Mouse (Mus musculus) MEL (cell line): ENCODE measurements around the gene Cic. TPM values are rescaled to one million over a fixed set of nuclear protein-coding genes. Genes with fewer than 3 reads are reported as not detected.

Source experiments
- DNase-seq: peaks from one replicate; pipeline ENCODE4 v3.0.0; 2011; ENCODE audit warnings: low read depth, low spot score
- H3K27ac ChIP-seq: 2 replicates; pipeline ENCODE4 v1.5.1; 2012; ENCODE audit warnings: low read depth, mild to moderate bottlenecking, control low read depth, low read length, moderate library complexity; ENCODE audit not compliant: control insufficient read depth
- H3K27me3 ChIP-seq, 2 experiments: fragments of 150-350 bp in 1 of 2; sonication (generic) in 1 of 2; 2 replicates each; pipeline ENCODE4 v1.6.1; 2012; ENCODE audit warnings: low read length in 2 of 2, mild to moderate bottlenecking in 2 of 2, improper control_type of control experiment in 1 of 2, moderate library complexity in 1 of 2; ENCODE audit not compliant: insufficient read depth in 2 of 2, control insufficient read depth in 1 of 2
- H3K36me3 ChIP-seq, 2 experiments: 2 replicates each; pipeline ENCODE4 v1.6.1; 2012 to 2014; ENCODE audit warnings: low read length in 2 of 2, improper control_type of control experiment in 1 of 2, inconsistent platforms in 1 of 2, mild to moderate bottlenecking in 1 of 2; ENCODE audit not compliant: insufficient read depth in 2 of 2, control insufficient read depth in 1 of 2
- H3K4me1 ChIP-seq, 2 experiments: fragments of 150-350 bp in 1 of 2; sonication (generic) in 1 of 2; 2 replicates each; pipeline ENCODE4 v1.6.1; 2012; ENCODE audit warnings: low read length in 2 of 2, improper control_type of control experiment in 1 of 2, mild to moderate bottlenecking in 1 of 2; ENCODE audit not compliant: insufficient read depth in 2 of 2, control insufficient read depth in 1 of 2
- H3K4me3 ChIP-seq, 2 experiments: fragments of 150-350 bp in 1 of 2; sonication (generic) in 1 of 2; 2 replicates each; pipeline ENCODE4 v1.5.1; 2012; ENCODE audit warnings: low read depth in 2 of 2, low read length in 2 of 2, mild to moderate bottlenecking in 2 of 2, moderate library complexity in 2 of 2, control low read depth in 1 of 2, improper control_type of control experiment in 1 of 2; ENCODE audit not compliant: control insufficient read depth in 1 of 2, insufficient read depth in 1 of 2
- H3K79me2 ChIP-seq: 2 replicates; pipeline ENCODE4 v1.6.1; 2012; ENCODE audit warnings: mild to moderate bottlenecking, low read length, moderate library complexity; ENCODE audit not compliant: control insufficient read depth, poor library complexity, insufficient read depth
- H3K9ac ChIP-seq: 2 replicates; pipeline ENCODE4 v1.6.1; 2012; ENCODE audit warnings: low read depth, mild to moderate bottlenecking, control low read depth, low read length, moderate library complexity; ENCODE audit not compliant: control insufficient read depth, poor library complexity, severe bottlenecking
- H3K9me3 ChIP-seq: fragments of 150-350 bp; sonication (generic); replicated peaks from 2 replicates; pipeline ENCODE4 v1.6.1; 2012; ENCODE audit warnings: mild to moderate bottlenecking, low read length, improper control_type of control experiment, moderate library complexity; ENCODE audit not compliant: insufficient read depth
- BHLHE40 ChIP-seq: IDR thresholded peaks from 2 replicates; pipeline ENCODE4 v1.6.1; 2012; ENCODE audit warnings: low read depth, mild to moderate bottlenecking, inconsistent platforms, low read length, improper control_type of control experiment, borderline replicate concordance
- CHD1 ChIP-seq: IDR thresholded peaks from 2 replicates; pipeline ENCODE4 v1.6.1; 2012; ENCODE audit warnings: low read depth, mild to moderate bottlenecking, inconsistent platforms, low read length, improper control_type of control experiment
- E2F4 ChIP-seq: IDR thresholded peaks from 2 replicates; pipeline ENCODE4 v1.6.1; 2011; ENCODE audit warnings: low read depth, low read length, improper control_type of control experiment, borderline replicate concordance
- ETS1 ChIP-seq: IDR thresholded peaks from 2 replicates; pipeline ENCODE4 v1.6.1; 2012; ENCODE audit warnings: low read depth, mild to moderate bottlenecking, inconsistent platforms, low read length, improper control_type of control experiment, moderate library complexity
- GABPA ChIP-seq: IDR thresholded peaks from 2 replicates; pipeline ENCODE4 v1.6.1; 2012; ENCODE audit warnings: low read depth, mild to moderate bottlenecking, inconsistent platforms, low read length, improper control_type of control experiment, moderate library complexity
- GATA1 ChIP-seq: IDR thresholded peaks from 2 replicates; pipeline ENCODE4 v1.6.1; 2011; ENCODE audit warnings: low read depth, low read length, improper control_type of control experiment
- HCFC1 ChIP-seq: IDR thresholded peaks from 2 replicates; pipeline ENCODE4 v1.6.1; 2012; ENCODE audit warnings: low read depth, mild to moderate bottlenecking, inconsistent platforms, low read length, improper control_type of control experiment, moderate library complexity
- KAT2A ChIP-seq: conservative IDR thresholded peaks from 2 replicates; pipeline ENCODE4 v1.6.1; 2012; ENCODE audit warnings: low read depth, low read length, improper control_type of control experiment, inconsistent platforms
- MEF2A ChIP-seq: IDR thresholded peaks from 2 replicates; pipeline ENCODE4 v1.6.1; 2014; ENCODE audit warnings: low read depth, mild to moderate bottlenecking, inconsistent platforms, low read length, improper control_type of control experiment; ENCODE audit not compliant: poor library complexity, insufficient replicate concordance, severe bottlenecking; ENCODE audit errors: extremely low read depth
- MYB ChIP-seq: IDR thresholded peaks from 2 replicates; pipeline ENCODE4 v1.6.1; 2011; ENCODE audit warnings: mild to moderate bottlenecking, low read depth, low read length, improper control_type of control experiment
- NELFE ChIP-seq: IDR thresholded peaks from 2 replicates; pipeline ENCODE4 v1.6.1; 2011; ENCODE audit warnings: low read depth, low read length, improper control_type of control experiment
- NRF1 ChIP-seq: IDR thresholded peaks from 2 replicates; pipeline ENCODE4 v1.6.1; 2014; ENCODE audit warnings: low read depth, mild to moderate bottlenecking, inconsistent platforms, low read length, improper control_type of control experiment, moderate library complexity; ENCODE audit not compliant: poor library complexity, insufficient read depth, severe bottlenecking
- POLR2A ChIP-seq, 2 experiments: IDR thresholded peaks; 2 replicates each; pipeline ENCODE4 v1.6.1; 2011 to 2012; ENCODE audit warnings: low read length in 2 of 2, mild to moderate bottlenecking in 2 of 2, control low read depth in 1 of 2, improper control_type of control experiment in 1 of 2, low read depth in 1 of 2, moderate library complexity in 1 of 2; ENCODE audit not compliant: control insufficient read depth in 1 of 2, insufficient read depth in 1 of 2, poor library complexity in 1 of 2
- POLR2AphosphoS5 ChIP-seq: IDR thresholded peaks from 2 replicates; pipeline ENCODE4 v1.6.1; 2012; ENCODE audit warnings: low read depth, borderline replicate concordance, mild to moderate bottlenecking, inconsistent platforms, low read length, moderate library complexity, mixed read lengths
- RAD21 ChIP-seq: IDR thresholded peaks from 2 replicates; pipeline ENCODE4 v1.6.1; 2011; ENCODE audit warnings: mild to moderate bottlenecking, low read depth, low read length, improper control_type of control experiment
- RCOR1 ChIP-seq: IDR thresholded peaks from 2 replicates; pipeline ENCODE4 v1.6.1; 2012; ENCODE audit warnings: low read depth, mild to moderate bottlenecking, inconsistent platforms, low read length, improper control_type of control experiment
- SIN3A ChIP-seq: IDR thresholded peaks from 2 replicates; pipeline ENCODE4 v1.6.1; 2012; ENCODE audit warnings: low read length, improper control_type of control experiment, inconsistent platforms
- SMC3 ChIP-seq: IDR thresholded peaks from 2 replicates; pipeline ENCODE4 v1.6.1; 2011; ENCODE audit warnings: low read depth, low read length, improper control_type of control experiment
- TBP ChIP-seq: IDR thresholded peaks from 2 replicates; pipeline ENCODE4 v1.8.0; 2011; ENCODE audit warnings: low read depth, low read length, improper control_type of control experiment
- ZNF384 ChIP-seq: IDR thresholded peaks from 2 replicates; pipeline ENCODE4 v1.6.1; 2012; ENCODE audit warnings: low read depth, mild to moderate bottlenecking, inconsistent platforms, low read length, improper control_type of control experiment
- polyA plus RNA-seq, 2 experiments: library from polyadenylated mRNA; stranded (reverse) in 1 of 2; unstranded in 1 of 2; fragments of >175 nt in 1 of 2; fragments of >200 nt in 1 of 2; gene quantifications; 2 replicates each; pipeline versions ENCODE4 v1.2.1 to v1.2.4; 2012; ENCODE audit warnings: low replicate concordance in 2 of 2, low read depth in 1 of 2; ENCODE audit not compliant: insufficient read length in 2 of 2, insufficient read depth in 1 of 2, missing spikeins in 1 of 2
- total RNA-seq: library from RNA; depleted of rRNA; stranded (reverse); fragments of 300-350 nt; gene quantifications from 2 replicates; pipeline ENCODE4 v1.2.3, GENCODE M21; 2012

Cic gene
- total and polyA plus RNA-seq, 3 experiments: 56.6 to 157 (median 157) TPM

DNA sequence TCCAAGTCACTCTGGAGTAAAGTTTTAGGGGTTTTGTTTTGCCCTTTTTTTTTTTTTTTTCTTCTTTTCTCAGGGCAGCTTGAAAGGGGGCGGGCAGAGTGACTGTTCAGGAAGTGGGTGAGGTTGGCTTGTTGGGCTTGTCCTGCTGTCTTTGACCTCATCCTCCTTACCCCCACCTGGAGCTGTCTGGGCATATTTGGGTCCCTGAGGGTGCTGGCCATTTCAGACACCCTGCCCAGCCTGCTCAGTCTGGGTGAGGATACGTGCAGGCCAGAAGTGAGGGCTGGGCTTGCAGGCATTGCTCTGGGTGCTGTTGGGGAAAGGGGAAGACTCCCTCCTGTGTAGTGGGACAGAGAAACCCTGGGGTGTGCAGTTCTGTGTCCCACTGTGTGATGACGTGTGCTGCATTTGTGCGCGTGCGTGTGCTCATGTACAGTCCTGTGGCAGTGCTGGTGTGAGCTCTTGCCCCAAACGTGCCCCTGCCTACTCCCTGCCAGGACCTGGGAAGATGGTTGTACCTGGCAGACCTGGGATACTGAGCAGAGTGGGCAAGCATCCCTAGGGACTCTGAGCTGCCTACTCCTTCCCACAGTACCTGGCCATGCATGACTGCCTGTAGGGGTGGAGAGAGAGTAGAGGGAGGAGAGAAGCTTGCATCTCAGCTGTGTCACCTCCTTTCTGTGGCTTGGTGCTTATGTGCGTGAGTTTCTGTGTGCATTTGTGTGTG, 2.2 kb downstream of the Cic start (continued):
- no peak for TF ChIP-seq E2F4
- no peak for TF ChIP-seq KAT2A
- no peak for TF ChIP-seq GATA1
- TF ChIP-seq TBP: no peak
- no peak for TF ChIP-seq BHLHE40
- no peak for TF ChIP-seq SMC3

DNA sequence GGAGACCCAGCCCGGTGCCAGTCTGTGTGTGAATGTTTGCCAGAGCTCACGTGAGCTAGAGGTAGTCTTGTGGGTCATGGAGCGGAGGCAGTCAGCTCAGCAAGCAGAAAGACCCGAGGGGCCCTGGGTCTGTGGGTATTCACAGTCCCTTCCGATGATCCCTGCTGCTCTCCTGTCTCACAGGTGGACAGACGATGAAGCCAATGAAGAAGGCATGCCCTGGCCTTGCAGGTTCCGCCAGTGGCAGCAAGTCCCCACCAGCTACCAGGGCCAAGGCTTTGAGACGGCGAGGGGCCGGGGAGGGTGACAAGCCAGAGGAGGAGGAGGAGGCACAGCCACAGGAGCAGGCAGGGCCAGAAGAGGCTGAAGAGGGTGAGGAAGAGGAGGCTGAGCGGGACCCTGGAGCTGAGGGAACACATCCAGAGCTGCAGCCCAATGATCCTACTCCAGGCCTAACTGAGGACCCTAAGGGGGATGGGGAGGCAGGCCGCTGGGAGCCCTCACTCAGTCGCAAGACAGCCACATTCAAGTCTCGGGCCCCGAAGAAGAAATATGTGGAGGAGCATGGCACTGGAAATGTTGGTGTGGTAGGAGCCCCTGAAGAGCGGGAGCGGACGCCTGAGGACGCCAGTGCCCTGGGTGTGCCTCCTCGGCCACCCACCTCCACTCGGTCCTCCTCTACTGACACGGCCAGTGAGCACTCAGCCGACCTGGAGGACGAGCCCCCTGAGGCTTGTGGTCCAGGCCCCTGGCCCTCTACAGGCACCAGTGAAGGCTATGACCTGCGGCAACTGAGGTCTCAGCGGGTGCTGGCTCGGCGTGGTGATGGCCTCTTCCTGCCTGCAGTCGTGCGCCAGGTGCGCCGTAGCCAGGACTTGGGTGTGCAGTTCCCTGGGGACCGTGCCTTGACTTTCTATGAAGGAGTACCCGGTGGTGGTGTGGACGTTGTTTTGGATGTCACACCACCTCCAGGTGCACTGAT, 3.4 kb downstream of the Cic start:
- Histone ChIP-seq H3K79me2 (peaks cover 34% of the 10 kb centered on the region), H3K4me1 (peaks cover 20 to 59% of the 10 kb centered on the region in 2 experiments), H3K4me3 (no peak overlapping the region), H3K9ac (no peak overlapping the region), H3K27me3 (no peaks in the 10 kb centered on the region), H3K9me3 (no peaks in the 10 kb centered on the region), H3K27ac (no peak overlapping the region), H3K36me3 (peaks cover 0 to 45% of the 10 kb centered on the region in 2 experiments; a peak in 2 of 4 replicates)
- no peak for DNase-seq
- TF ChIP-seq BHLHE40: no peak
- no peak for TF ChIP-seq NRF1
- no peak for TF ChIP-seq ETS1
- TF ChIP-seq RCOR1: no peak
- no peak for TF ChIP-seq HCFC1
- TF ChIP-seq NELFE: no peak
- no peak for TF ChIP-seq POLR2A (IDR thresholded peaks at IDR 0.05; ENCODE audit: control insufficient read depth in 1 of 2, insufficient read depth in 1 of 2, low read depth in 1 of 2, low read length in 2 of 2, poor library complexity in 1 of 2)
- no peak for TF ChIP-seq CHD1
- no peak for TF ChIP-seq RAD21
- TF ChIP-seq SIN3A: no peak
- no peak for TF ChIP-seq MEF2A
- TF ChIP-seq SMC3: no peak
- no peak for TF ChIP-seq ZNF384
- TF ChIP-seq GABPA: no peak
- TF ChIP-seq KAT2A: no peak
- TF ChIP-seq MYB: no peak
- no peak for TF ChIP-seq POLR2AphosphoS5
